In the genomic region with DNA sequence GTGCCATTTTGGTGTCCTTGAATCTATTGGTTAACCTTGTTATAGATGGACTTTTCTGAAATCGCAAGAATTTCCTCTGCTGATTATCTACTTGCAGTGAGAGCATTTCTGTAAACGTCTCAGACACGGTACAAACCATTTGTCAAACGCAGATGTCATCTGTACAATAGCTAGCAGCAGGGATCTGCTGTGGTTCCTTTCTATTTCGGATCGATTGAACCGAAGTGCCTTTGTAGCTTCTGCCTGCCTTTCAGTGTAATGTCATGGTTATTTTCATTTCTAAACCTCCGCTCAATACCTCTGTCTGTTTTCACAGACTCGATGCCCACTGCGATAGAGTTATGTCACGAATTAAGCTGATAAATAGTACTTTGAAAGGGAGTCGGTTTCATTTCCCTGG, we compare ENCODE assay signal across 13 mouse cellular contexts.
DNase-seq lines count a peak whose midpoint lies in the region; ATAC-seq and TF ChIP-seq lines count a peak whose summit lies in the region.
"Had no signal": no experiment of that assay in that cellular context is flagged by ENCODE, and none has a peak within 500 bp of the region (broad histone marks: within the 10 kb centered on the region; RNA-seq: fewer than 3 reads in every experiment).

No protein-coding gene starts in this region.

- H3K27ac ChIP-seq in hindbrain, embryonic 11.5 days (ENCODE audit: low read depth, low read length) = no peak overlapping the region
- H3K27ac ChIP-seq in olfactory bulb, adult 2 months (ENCODE audit: insufficient read depth, low read depth, low read length) = peak overlapping the region; percentile 4; the same call in 1 of the 2 replicates
- H3K27ac ChIP-seq: embryonic facial prominence, embryonic 10.5 days; limb, embryonic 13.5 days had no signal

- no peak for TF ChIP-seq POLR2A in olfactory bulb, adult 2 months (IDR thresholded peaks at IDR 0.05; ENCODE audit: insufficient read depth, low read depth, low read length)

- 0 out of 2 replicates have a peak, but pooled peaks cover 3% of the 10 kb centered on the region for H3K4me1 ChIP-seq in hindbrain, embryonic 11.5 days (replicated peaks; ENCODE audit: control insufficient read depth, insufficient read depth, low read length)
- 0 out of 2 replicates have a peak, but pooled peaks cover 3% of the 10 kb centered on the region for H3K4me1 ChIP-seq in olfactory bulb, adult 2 months (ENCODE audit: control insufficient read depth, insufficient read depth, low read length)
- H3K4me1 ChIP-seq: limb, embryonic 13.5 days had no signal

- H3K9ac ChIP-seq in hindbrain, embryonic 11.5 days (ENCODE audit: low read depth, low read length) = no peak overlapping the region
- H3K9ac ChIP-seq: limb, embryonic 13.5 days had no signal

- DNase-seq in layer of hippocampus, adult 18-20 months (ENCODE audit: low spot score in 2 of 2) = peak; percentile 35 to 75
- no peak for DNase-seq in layer of hippocampus, postnatal 10 days (ENCODE audit: low spot score in 2 of 2)
- peak; percentile 65 for DNase-seq in hindbrain, embryonic 11.5 days (ENCODE audit: low spot score)
- DNase-seq in mesoderm, embryonic 11.5 days (ENCODE audit: low read depth, low spot score) = peak; percentile 64
- no peak for DNase-seq in kidney, adult 18-20 months
- DNase-seq in cerebellum, postnatal 10 days = no peak
- DNase-seq: adrenal gland, postnatal 14 days; B cell, adult 2 months; spleen, adult 18-20 months; thymus, postnatal 36 days had no signal

- no peak overlapping the region for H3K4me3 ChIP-seq in hindbrain, embryonic 11.5 days (ENCODE audit: low read depth, low read length)
- no peak overlapping the region for H3K4me3 ChIP-seq in olfactory bulb, adult 2 months (ENCODE audit: insufficient read depth, low read depth, low read length)
- H3K4me3 ChIP-seq: embryonic facial prominence, embryonic 10.5 days; limb, embryonic 13.5 days had no signal

- H3K4me2 ChIP-seq in hindbrain, embryonic 11.5 days (replicated peaks; ENCODE audit: low read depth, low read length) = no peak overlapping the region
- H3K4me2 ChIP-seq: limb, embryonic 13.5 days had no signal

- H3K9me3 ChIP-seq in hindbrain, embryonic 11.5 days (ENCODE audit: control insufficient read depth, low read length) = no peaks in the 10 kb centered on the region
- H3K9me3 ChIP-seq: embryonic facial prominence, embryonic 10.5 days; limb, embryonic 13.5 days had no signal

- ATAC-seq in hindbrain, embryonic 11.5 days (ENCODE audit: low FRiP score) = peak; percentile 81

- TF ChIP-seq CTCF in olfactory bulb, adult 2 months (IDR thresholded peaks at IDR 0.05; ENCODE audit: insufficient read depth, low read depth, low read length) = no peak

- 20% methylated on average over 12 of the region's 12 CpGs for WGBS in hindbrain, embryonic 11.5 days
- 67% methylated on average over 12 of the region's 12 CpGs for WGBS in olfactory bulb, adult 2 months

- H3K27me3 ChIP-seq in hindbrain, embryonic 11.5 days (ENCODE audit: control insufficient read depth, insufficient read depth, low read length) = no peaks in the 10 kb centered on the region
- H3K27me3 ChIP-seq: limb, embryonic 13.5 days had no signal

- no peaks in the 10 kb centered on the region for H3K36me3 ChIP-seq in hindbrain, embryonic 11.5 days (ENCODE audit: control insufficient read depth, insufficient read depth, low read length)
- H3K36me3 ChIP-seq: embryonic facial prominence, embryonic 10.5 days; limb, embryonic 13.5 days had no signal

Comparison
In these comparisons a context has a peak if more than half of its experiments do, and no peak if none do; other contexts are left out.
1. DNase-seq: peak in layer of hippocampus, adult 18-20 months (2 of 2), hindbrain, embryonic 11.5 days (single experiment) and mesoderm, embryonic 11.5 days (single experiment); none in layer of hippocampus, postnatal 10 days (0 of 2), kidney, adult 18-20 months (single experiment) and cerebellum, postnatal 10 days (0 of 2).